Mouse (Mus musculus) neural tube, embryonic 11.5 days (tissue): Measurements from ENCODE around the gene Lbx1. TPM values are rescaled to one million over a fixed set of nuclear protein-coding genes. Genes with fewer than 3 reads are reported as not detected.

ENCODE experiments used
- ATAC-seq: fragments of 200-750 bp; cut with Nextera tagmentation; 2 replicates; pipeline ENCODE4 v1.8.0; 2017; ENCODE audit warnings: moderate number of reproducible peaks, mild to moderate bottlenecking, moderate TSS enrichment, moderate library complexity; ENCODE audit not compliant: insufficient read depth, low FRiP score, low TSS enrichment
- DNase-seq: peaks from one replicate; pipeline ENCODE4 v3.0.0-alpha.2; 2015; ENCODE audit warnings: low spot score
- H3K27ac ChIP-seq: fragments of 300-500 bp; sonication (generic); 2 replicates; pipeline ENCODE4 v1.5.1; 2014; ENCODE audit warnings: low read depth, mild to moderate bottlenecking, low read length
- H3K27me3 ChIP-seq: fragments of 300-500 bp; sonication (generic); 2 replicates; pipeline ENCODE4 v1.6.1; 2014; ENCODE audit warnings: mild to moderate bottlenecking, low read length, mixed read lengths; ENCODE audit not compliant: control insufficient read depth, insufficient read depth
- H3K36me3 ChIP-seq: fragments of 300-500 bp; sonication (generic); 2 replicates; pipeline ENCODE4 v1.6.1; 2014; ENCODE audit warnings: mild to moderate bottlenecking, low read length, moderate library complexity, mixed read lengths; ENCODE audit not compliant: control insufficient read depth, insufficient read depth
- H3K4me1 ChIP-seq: fragments of 300-500 bp; sonication (generic); 2 replicates; pipeline ENCODE4 v1.6.1; 2014; ENCODE audit warnings: low read length, mixed read lengths; ENCODE audit not compliant: control insufficient read depth, insufficient read depth
- H3K4me2 ChIP-seq: fragments of 300-500 bp; sonication (generic); 2 replicates; pipeline ENCODE4 v1.6.1; 2014; ENCODE audit warnings: low read depth, mild to moderate bottlenecking, moderate library complexity
- H3K4me3 ChIP-seq: fragments of 300-500 bp; sonication (generic); 2 replicates; pipeline ENCODE4 v1.5.1; 2014; ENCODE audit warnings: low read depth, low read length
- H3K9ac ChIP-seq: fragments of 300-500 bp; sonication (generic); 2 replicates; pipeline ENCODE4 v1.6.1; 2014; ENCODE audit warnings: mild to moderate bottlenecking, low read length
- H3K9me3 ChIP-seq: fragments of 300-500 bp; sonication (generic); 2 replicates; pipeline ENCODE4 v1.6.1; 2016; ENCODE audit warnings: low read length; ENCODE audit not compliant: control insufficient read depth
- WGBS: fragments of 180-500 bp; shearing (Covaris S2); extraction: QIAGEN DNeasy Blood & Tissue Kit; methylation state at CpG from one replicate; pipeline ENCODE4 v1.1.7; 2014; 5-methylcytosine and 5-hydroxymethylcytosine counted together
- polyA plus RNA-seq: library from polyadenylated mRNA; unstranded; fragments of >200 nt; fragmentation: Nextera tagmentation; extraction: Ambion mirVana; gene quantifications from 2 replicates; pipeline ENCODE4 v1.2.1, GENCODE M21; 2014

The Lbx1 gene
- polyA plus RNA-seq, 1 experiment from 2014 or later, result 7.7 TPM

DNA sequence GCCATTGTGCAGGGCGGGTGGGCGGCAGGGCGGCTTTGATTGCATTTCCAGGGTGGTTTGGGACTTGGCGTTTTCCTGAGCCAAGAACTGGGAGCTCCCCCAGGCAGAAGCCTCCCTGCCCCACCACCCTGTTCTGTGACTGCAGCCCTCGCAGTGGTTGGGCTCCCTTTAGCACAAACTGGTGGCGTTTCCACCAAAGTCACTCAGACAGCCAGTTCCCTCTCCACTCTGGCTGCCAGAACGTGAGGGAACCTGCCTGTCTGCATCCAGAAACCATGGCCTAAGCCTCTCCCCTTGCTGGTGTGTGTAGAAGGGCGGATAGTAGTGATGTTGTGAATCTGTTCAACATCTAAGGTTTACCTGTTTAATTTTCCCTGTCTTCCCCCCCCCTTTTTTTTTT is 9.4 kb downstream of the Lbx1 start:
- H3K27ac ChIP-seq, result no peak overlapping the region
- no peaks in the 10 kb centered on the region for H3K36me3 ChIP-seq
- no peak overlapping the region for H3K4me2 ChIP-seq
- H3K4me3 ChIP-seq, result no peak overlapping the region
- DNase-seq (no peak), ATAC-seq (no peak)
- H3K9ac ChIP-seq, result no peak overlapping the region
- H3K4me1 ChIP-seq, result peaks cover 14% of the 10 kb centered on the region
- H3K9me3 ChIP-seq, result no peaks in the 10 kb centered on the region
- peaks cover 97% of the 10 kb centered on the region for H3K27me3 ChIP-seq
- WGBS, result 1% methylated on average over 8 of the region's 8 CpGs

DNA sequence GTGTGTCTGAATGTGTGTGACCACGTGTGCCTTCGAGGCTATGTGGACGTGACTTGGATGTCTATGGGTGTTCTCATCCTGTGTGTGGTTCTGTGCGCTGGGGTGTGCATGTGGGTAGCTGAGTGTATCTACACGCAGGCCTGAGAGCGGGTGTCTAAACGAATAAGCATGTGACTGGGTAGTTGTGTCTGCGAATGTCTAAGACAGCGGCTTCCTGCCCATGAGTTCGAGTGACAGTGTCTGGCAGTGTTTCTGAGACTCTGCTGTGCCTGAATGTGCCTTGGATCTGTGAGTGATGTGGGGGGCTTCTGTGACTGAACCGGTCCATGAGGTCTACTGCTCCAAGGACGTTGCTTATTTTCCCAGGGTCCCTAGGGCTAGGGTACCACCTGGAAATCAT is 10.5 kb downstream of the Lbx1 start:
- no peak overlapping the region for H3K27ac ChIP-seq

DNA sequence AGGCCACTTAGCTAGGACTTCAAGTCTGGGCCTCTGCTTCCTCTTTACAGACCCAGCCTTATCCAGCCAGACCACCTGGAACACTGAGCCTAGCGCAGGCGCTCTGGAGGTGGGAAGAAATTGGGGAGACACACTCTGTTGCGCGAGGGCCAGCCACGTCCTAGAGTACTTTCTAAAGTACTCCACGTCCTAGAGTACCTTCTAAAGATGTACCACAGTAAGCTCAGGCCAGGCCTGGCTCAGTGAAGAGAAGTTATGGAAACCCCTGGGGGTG is 11.4 kb downstream of the Lbx1 start:
- Histone ChIP-seq H3K4me1 (peaks cover 14% of the 10 kb centered on the region), H3K9ac (no peak overlapping the region), H3K27ac (no peak overlapping the region), H3K27me3 (peaks cover 88% of the 10 kb centered on the region), H3K9me3 (no peaks in the 10 kb centered on the region), H3K36me3 (no peaks in the 10 kb centered on the region), H3K4me2 (peak overlapping the region; percentile 10; the same call in 1 of the 2 replicates), H3K4me3 (no peak overlapping the region)
- DNase-seq (peak; percentile 10), ATAC-seq (no peak)
- WGBS, result 0% methylated on average over 6 of the region's 6 CpGs

More for the DNA sequence above, 10.5 kb downstream of the Lbx1 start:
- WGBS, result under 1% methylated on average over 12 of the region's 12 CpGs
- DNase-seq (peak; percentile 60), ATAC-seq (0 out of 2 replicates have a peak, but pooled peaks have one; percentile 10)
- Histone ChIP-seq H3K9ac (no peak overlapping the region), H3K4me1 (peaks cover 14% of the 10 kb centered on the region), H3K27me3 (peaks cover 91% of the 10 kb centered on the region), H3K4me2 (no peak overlapping the region), H3K4me3 (no peak overlapping the region), H3K36me3 (no peaks in the 10 kb centered on the region), H3K9me3 (no peaks in the 10 kb centered on the region)

DNA sequence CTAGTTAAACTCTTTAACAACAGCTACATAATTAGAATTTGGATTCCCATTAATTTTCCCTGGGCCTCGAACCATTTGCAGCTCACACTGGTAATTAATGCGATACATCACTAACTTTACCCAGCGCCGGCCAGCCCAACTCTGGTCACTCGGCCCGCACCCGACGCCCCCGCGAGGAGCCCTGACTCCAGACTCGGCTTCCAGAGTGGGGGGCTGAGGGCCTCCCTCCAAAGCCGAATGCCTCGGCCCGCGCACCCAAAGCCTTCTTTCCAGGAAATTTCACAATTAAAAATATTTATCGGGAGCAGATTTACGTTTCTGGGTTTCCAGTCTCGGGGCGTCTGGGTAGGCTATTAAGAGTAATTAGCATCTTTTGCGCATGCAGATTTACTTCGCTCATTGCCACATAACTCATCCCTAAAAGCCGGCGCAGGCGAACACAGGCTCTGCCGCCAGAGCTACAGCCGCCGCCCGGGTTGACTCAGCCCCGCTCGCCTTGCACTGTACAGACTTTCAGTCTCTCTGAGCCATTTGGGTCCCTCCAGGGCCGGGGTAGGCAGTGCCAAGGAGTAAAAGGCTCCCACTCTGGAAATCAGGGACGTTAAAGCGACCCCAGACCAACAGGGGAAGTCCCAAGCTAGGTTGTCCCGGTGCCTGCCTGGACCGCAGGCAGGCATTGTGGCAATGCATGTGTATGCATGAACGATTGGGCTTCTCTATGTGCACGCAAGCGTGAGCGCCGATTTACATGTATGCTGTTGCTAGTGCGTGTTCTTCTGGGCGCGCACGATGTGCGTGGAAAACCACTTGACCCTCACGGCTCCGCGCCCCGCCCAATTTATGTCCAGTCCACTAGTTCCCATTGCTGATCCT is 12.0 kb downstream of the Lbx1 start:
- Histone ChIP-seq H3K36me3 (no peaks in the 10 kb centered on the region), H3K27me3 (peaks cover 82% of the 10 kb centered on the region), H3K4me2 (peak overlapping the region; percentile 10; the same call in 1 of the 2 replicates), H3K27ac (no peak overlapping the region), H3K4me3 (no peak overlapping the region), H3K9me3 (no peaks in the 10 kb centered on the region), H3K9ac (no peak overlapping the region), H3K4me1 (peaks cover 9% of the 10 kb centered on the region)
- DNase-seq (no peak), ATAC-seq (no peak)
- 2% methylated on average over 49 of the region's 49 CpGs for WGBS

DNA sequence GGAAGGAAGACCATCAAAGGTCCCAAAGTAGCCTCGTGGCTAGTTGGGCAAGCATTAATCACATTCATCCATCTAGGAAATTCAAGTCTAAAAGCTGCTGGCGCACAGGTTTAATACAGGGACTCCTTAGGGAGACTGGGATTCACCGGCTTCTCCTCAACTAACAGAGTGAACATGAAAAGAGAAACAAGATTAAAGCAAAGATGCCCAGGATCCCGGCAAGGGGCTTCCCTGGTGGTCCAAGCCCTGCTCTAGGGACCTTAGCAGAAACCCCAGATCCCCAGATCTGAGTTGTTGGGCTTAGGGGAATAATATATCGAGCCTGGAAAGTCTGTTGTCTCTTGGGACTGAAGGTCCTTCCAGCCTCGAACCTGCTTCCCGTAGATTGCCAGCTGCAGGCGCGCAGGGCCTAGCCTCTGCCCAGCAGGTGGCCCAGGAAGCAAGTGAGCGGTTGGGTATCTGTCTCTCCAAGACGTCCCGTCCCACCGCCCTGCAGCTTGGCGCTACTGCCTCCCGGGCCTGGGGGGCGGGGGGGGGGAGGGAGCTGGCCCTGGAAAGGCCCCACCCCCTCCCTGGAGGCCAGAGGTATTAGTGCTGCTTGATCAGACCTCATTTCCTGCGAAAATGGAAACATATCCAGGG is 13.3 kb downstream of the Lbx1 start:
- Histone ChIP-seq H3K27ac (no peak overlapping the region), H3K27me3 (peaks cover 74% of the 10 kb centered on the region), H3K4me3 (no peak overlapping the region), H3K4me2 (no peak overlapping the region), H3K9me3 (no peaks in the 10 kb centered on the region), H3K4me1 (peaks cover 9% of the 10 kb centered on the region), H3K36me3 (no peaks in the 10 kb centered on the region), H3K9ac (no peak overlapping the region)
- DNase-seq (peak; percentile 45), ATAC-seq (no peak)
- 2% methylated on average over 17 of the region's 17 CpGs for WGBS

GRCm38 (mm10) chr19:45221458-45221783 is 14.2 kb downstream of the Lbx1 start:
- ATAC-seq (no peak), DNase-seq (no peak)
- H3K36me3 ChIP-seq, result no peaks in the 10 kb centered on the region
- H3K27me3 ChIP-seq, result peaks cover 66% of the 10 kb centered on the region
- H3K9ac ChIP-seq, result no peak overlapping the region
- H3K27ac ChIP-seq, result no peak overlapping the region
- H3K9me3 ChIP-seq, result no peaks in the 10 kb centered on the region
- H3K4me3 ChIP-seq, result no peak overlapping the region
- H3K4me1 ChIP-seq, result peaks cover 9% of the 10 kb centered on the region
- under 1% methylated on average over 9 of the region's 9 CpGs for WGBS
- H3K4me2 ChIP-seq, result 0 out of 2 replicates have a peak overlapping the region, but pooled peaks have one; percentile 17

GRCm38 (mm10) chr19:45220593-45221457 is 14.8 kb downstream of the Lbx1 start:
- Histone ChIP-seq H3K4me1 (peaks cover 9% of the 10 kb centered on the region), H3K27ac (no peak overlapping the region), H3K4me3 (0 out of 2 replicates have a peak overlapping the region, but pooled peaks have one; percentile 15), H3K27me3 (peaks cover 60% of the 10 kb centered on the region), H3K9ac (no peak overlapping the region), H3K36me3 (no peaks in the 10 kb centered on the region), H3K9me3 (no peaks in the 10 kb centered on the region), H3K4me2 (peak overlapping the region; percentile 51)
- WGBS, result 1% methylated on average over 29 of the region's 29 CpGs
- DNase-seq (peak; percentile 91), ATAC-seq (peak; percentile 58)

- H3K9me3 ChIP-seq, result no peaks in the 10 kb centered on the region
- H3K27ac ChIP-seq, result no peak overlapping the region
- peaks cover 14% of the 10 kb centered on the region for H3K27me3 ChIP-seq
- H3K9ac ChIP-seq, result no peak overlapping the region
- no peak overlapping the region for H3K4me3 ChIP-seq
- WGBS, result 5% methylated on average over 9 of the region's 9 CpGs
- H3K4me2 ChIP-seq, result no peak overlapping the region
- no peak for ATAC-seq
- H3K4me1 ChIP-seq, result peaks cover 4% of the 10 kb centered on the region; the same call in 1 of the 2 replicates
- no peaks in the 10 kb centered on the region for H3K36me3 ChIP-seq
- DNase-seq, result peak; percentile 46
Measured at GRCm38 (mm10) chr19:45216240-45216639, 19.4 kb downstream of the Lbx1 start.
